Mouse (Mus musculus) CH12.LX (cell line): ENCODE data around the gene Plekhb1. TPM values are rescaled to one million over a fixed set of nuclear protein-coding genes. Genes with fewer than 3 reads are reported as not detected.

ENCODE experiments used
- DNase-seq: peaks from one replicate; pipeline ENCODE4 v3.0.0-alpha.2; 2013; ENCODE audit errors: extremely low read depth
- H3K27ac ChIP-seq: 2 replicates; pipeline ENCODE4 v1.5.1; 2012; ENCODE audit warnings: low read depth, mild to moderate bottlenecking, control low read depth, moderate library complexity; ENCODE audit not compliant: insufficient read depth
- H3K27me3 ChIP-seq: replicated peaks from 2 replicates; pipeline ENCODE3; 2012; ENCODE audit warnings: inconsistent platforms
- H3K36me3 ChIP-seq, 2 experiments: replicated peaks in 1 of 2; 2 replicates each; pipeline versions ENCODE3 to v1.6.1; 2012; ENCODE audit warnings: inconsistent platforms in 1 of 2, low read length in 1 of 2, mild to moderate bottlenecking in 1 of 2, mixed read lengths in 1 of 2, moderate library complexity in 1 of 2; ENCODE audit not compliant: control insufficient read depth in 1 of 2, insufficient read depth in 1 of 2
- H3K4me1 ChIP-seq, 2 experiments: 2 replicates each; pipeline ENCODE4 v1.6.1; 2012; ENCODE audit warnings: inconsistent platforms in 1 of 2, moderate library complexity in 1 of 2; ENCODE audit not compliant: insufficient read depth in 2 of 2, control insufficient read depth in 1 of 2
- H3K4me2 ChIP-seq: 2 replicates; pipeline ENCODE4 v1.6.1; 2012; ENCODE audit warnings: low read depth, mild to moderate bottlenecking, control low read depth; ENCODE audit not compliant: poor library complexity, insufficient read depth, severe bottlenecking
- H3K4me3 ChIP-seq, 3 experiments: fragments of 150-350 bp in 1 of 3; sonication (generic) in 1 of 3; replicated peaks in 1 of 3; 2 replicates each; pipeline versions ENCODE3 to v1.5.1; 2011 to 2012; ENCODE audit warnings: low read depth in 2 of 3, low read length in 2 of 3, mild to moderate bottlenecking in 2 of 3, moderate library complexity in 2 of 3, control low read depth in 1 of 3, improper control_type of control experiment in 1 of 3, inconsistent platforms in 1 of 3, mixed read lengths in 1 of 3; ENCODE audit not compliant: poor library complexity in 1 of 3
- H3K79me2 ChIP-seq: replicated peaks from 2 replicates; pipeline ENCODE4 v1.6.1; 2012; ENCODE audit warnings: mild to moderate bottlenecking, moderate library complexity; ENCODE audit not compliant: control insufficient read depth, poor library complexity, insufficient read depth, severe bottlenecking; ENCODE audit errors: extremely low read depth
- H3K9ac ChIP-seq: 2 replicates; pipeline ENCODE4 v1.6.1; 2012; ENCODE audit warnings: low read depth, mild to moderate bottlenecking, control low read depth, moderate library complexity; ENCODE audit not compliant: insufficient read depth
- H3K9me3 ChIP-seq: replicated peaks from 2 replicates; pipeline ENCODE3; 2012; ENCODE audit warnings: low read length, inconsistent platforms, mixed read lengths
- CHD1 ChIP-seq: IDR thresholded peaks from 2 replicates; pipeline ENCODE4 v1.6.1; 2012; ENCODE audit warnings: low read depth, low read length, improper control_type of control experiment, inconsistent platforms
- CTCF ChIP-seq, 2 experiments: IDR thresholded peaks in 1 of 2; conservative IDR thresholded peaks in 1 of 2; 2 replicates each; pipeline ENCODE4 v1.5.1; 2011 to 2012; ENCODE audit warnings: low read depth in 2 of 2, low read length in 2 of 2, improper control_type of control experiment in 1 of 2, inconsistent platforms in 1 of 2, mild to moderate bottlenecking in 1 of 2, moderate library complexity in 1 of 2
- E2F4 ChIP-seq: IDR thresholded peaks from 2 replicates; pipeline ENCODE4 v1.6.1; 2011; ENCODE audit warnings: low read depth, low read length, improper control_type of control experiment; ENCODE audit not compliant: insufficient replicate concordance
- ETS1 ChIP-seq: conservative IDR thresholded peaks from 2 replicates; pipeline ENCODE4 v1.6.1; 2012; ENCODE audit warnings: low read depth, mild to moderate bottlenecking, inconsistent platforms, low read length, improper control_type of control experiment, moderate library complexity
- GABPA ChIP-seq: IDR thresholded peaks from 2 replicates; pipeline ENCODE4 v1.6.1; 2012; ENCODE audit warnings: low read depth, low read length, improper control_type of control experiment, inconsistent platforms; ENCODE audit not compliant: insufficient replicate concordance
- IRF4 ChIP-seq: IDR thresholded peaks from 2 replicates; pipeline ENCODE4 v1.6.1; 2014; ENCODE audit warnings: low read depth, mild to moderate bottlenecking, inconsistent platforms, low read length, improper control_type of control experiment
- KAT2A ChIP-seq: IDR thresholded peaks from 2 replicates; pipeline ENCODE4 v1.6.1; 2012; ENCODE audit warnings: low read length, improper control_type of control experiment, inconsistent platforms; ENCODE audit not compliant: insufficient replicate concordance
- MAFK ChIP-seq: IDR thresholded peaks from 2 replicates; pipeline ENCODE4 v1.6.1; 2011; ENCODE audit warnings: low read length, improper control_type of control experiment; ENCODE audit not compliant: insufficient replicate concordance
- NELFE ChIP-seq: IDR thresholded peaks from 2 replicates; pipeline ENCODE4 v1.6.1; 2011; ENCODE audit warnings: low read depth, low read length, improper control_type of control experiment
- NRF1 ChIP-seq: IDR thresholded peaks from 2 replicates; pipeline ENCODE4 v1.6.1; 2014; ENCODE audit warnings: low read depth, mild to moderate bottlenecking, inconsistent platforms, low read length, improper control_type of control experiment, moderate library complexity
- POLR2AphosphoS2 ChIP-seq: IDR thresholded peaks from 2 replicates; pipeline ENCODE4 v1.6.1; 2011; ENCODE audit warnings: low read depth, low read length, improper control_type of control experiment
- RAD21 ChIP-seq: IDR thresholded peaks from 2 replicates; pipeline ENCODE4 v1.6.1; 2011; ENCODE audit warnings: low read depth, mild to moderate bottlenecking, low read length, improper control_type of control experiment, moderate library complexity
- RCOR1 ChIP-seq: conservative IDR thresholded peaks from 2 replicates; pipeline ENCODE4 v1.6.1; 2012; ENCODE audit warnings: low read depth, mild to moderate bottlenecking, inconsistent platforms, low read length, improper control_type of control experiment
- SIN3A ChIP-seq: IDR thresholded peaks from 2 replicates; pipeline ENCODE4 v1.6.1; 2012; ENCODE audit warnings: low read length, improper control_type of control experiment, inconsistent platforms
- SMC3 ChIP-seq: IDR thresholded peaks from 2 replicates; pipeline ENCODE4 v1.6.1; 2011; ENCODE audit warnings: low read depth, low read length, improper control_type of control experiment
- USF2 ChIP-seq: conservative IDR thresholded peaks from 2 replicates; pipeline ENCODE4 v1.6.1; 2011; ENCODE audit warnings: low read depth, low read length, improper control_type of control experiment
- ZC3H11A ChIP-seq: IDR thresholded peaks from 2 replicates; pipeline ENCODE4 v1.6.1; 2012; ENCODE audit warnings: low read depth, mild to moderate bottlenecking, inconsistent platforms, low read length, improper control_type of control experiment
- ZKSCAN1 ChIP-seq: IDR thresholded peaks from 2 replicates; pipeline ENCODE4 v1.6.1; 2012; ENCODE audit warnings: low read depth, inconsistent platforms, low read length, improper control_type of control experiment, borderline replicate concordance
- ZMIZ1 ChIP-seq: IDR thresholded peaks from 2 replicates; pipeline ENCODE4 v1.6.1; 2012; ENCODE audit warnings: low read depth, mild to moderate bottlenecking, inconsistent platforms, low read length, improper control_type of control experiment
- dilution Hi-C: fragments of 300-500 bp; cut with MboI; formaldehyde crosslinking; loops from 2 replicates; pipeline ENCODE4 v1.14.3; 2020; ENCODE audit warnings: low sequenced_read_pairs; ENCODE audit not compliant: extremely low pct_unique_long_range_greater_than_20kb, extremely low pct_ligation_motif_present
- in situ Hi-C: fragments of 300-500 bp; cut with MboI; formaldehyde crosslinking; loops from 3 replicates; pipeline ENCODE4 v1.14.3; 2019; ENCODE audit warnings: low sequenced_read_pairs, low pct_ligation_motif_present, low pct_unique_long_range_greater_than_20kb, mixed read lengths
- polyA plus RNA-seq: library from polyadenylated mRNA; unstranded; fragments of >175 nt; gene quantifications from 2 replicates; pipeline ENCODE4 v1.2.1, GENCODE M21; 2012; ENCODE audit warnings: low read depth; ENCODE audit not compliant: insufficient read length
- total RNA-seq, 2 experiments: library from RNA; depleted of rRNA; stranded (reverse); fragments of 300-350 nt in 1 of 2; fragments of >200 nt in 1 of 2; gene quantifications; 2 replicates each; pipeline ENCODE4 v1.2.3; 2012 to 2014

Gene Plekhb1
- total and polyA plus RNA-seq, 3 experiments: 0.04 TPM; not detected in 2

- H3K4me2 ChIP-seq: no peak overlapping the region
- DNase-seq: no peak
- no peaks in the 10 kb centered on the region for H3K36me3 ChIP-seq
- H3K27ac ChIP-seq: no peak overlapping the region
- dilution Hi-C loops (no loop called here), in situ Hi-C loops (loop anchor here (5.0 to 10.0 kb wide), 2 partner anchors 86 to 199 kb away; no protein-coding TSS in a partner anchor)
- H3K4me3 ChIP-seq: no peak overlapping the region
- H3K27me3 ChIP-seq: no peaks in the 10 kb centered on the region
- no peak overlapping the region for H3K9ac ChIP-seq
- H3K4me1 ChIP-seq: peaks cover 4 to 5% of the 10 kb centered on the region in 2 experiments; a peak in 3 of 4 replicates
- no peaks in the 10 kb centered on the region for H3K9me3 ChIP-seq
- no peaks in the 10 kb centered on the region for H3K79me2 ChIP-seq
- TF ChIP-seq MAFK: no peak
- TF ChIP-seq CHD1: no peak
- TF ChIP-seq SIN3A: no peak
- no peak for TF ChIP-seq POLR2AphosphoS2
- no peak for TF ChIP-seq ETS1
- no peak for TF ChIP-seq GABPA
- TF ChIP-seq RAD21: no peak
- no peak for TF ChIP-seq NELFE
- no peak for TF ChIP-seq KAT2A
- no peak for TF ChIP-seq E2F4
- TF ChIP-seq RCOR1: no peak
- TF ChIP-seq, all 38 proteins: peak for 0
Measured at GRCm38 (mm10) chr7:100688471-100688870, 26.3 kb upstream of the Plekhb1 start.

GRCm38 (mm10) chr7:100685061-100686030 is 23.1 kb upstream of the Plekhb1 start:
- in situ Hi-C loops: loop anchor here (5.0 to 10.0 kb wide), 2 partner anchors 89 to 202 kb away; no protein-coding TSS in a partner anchor
- dilution Hi-C loops: no loop called here
- Histone ChIP-seq H3K4me2 (no peak overlapping the region), H3K27ac (no peak overlapping the region), H3K4me1 (no peaks in the 10 kb centered on the region; a peak in 1 of 4 replicates), H3K36me3 (no peaks in the 10 kb centered on the region), H3K9me3 (no peaks in the 10 kb centered on the region), H3K4me3 (no peak overlapping the region), H3K9ac (no peak overlapping the region)
- TF ChIP-seq ZKSCAN1: no peak
- TF ChIP-seq ZC3H11A: peak; percentile 69
- TF ChIP-seq ZMIZ1: no peak
- no peak for TF ChIP-seq ETS1
- peak; percentile 56 to 94 for TF ChIP-seq CTCF (conservative IDR thresholded peaks at IDR 0.05 in 1 of 2, IDR thresholded peaks at IDR 0.05 in 1 of 2; ENCODE audit: low read depth in 2 of 2, low read length in 2 of 2)
- TF ChIP-seq RAD21: peak; percentile 88
- TF ChIP-seq SMC3: peak; percentile 96
- TF ChIP-seq NELFE: no peak; the same call in 1 of the 2 replicates
- no peak for TF ChIP-seq NRF1
- 0 out of 2 replicates have a peak, but pooled peaks have one; percentile 10 for TF ChIP-seq IRF4
- no peak for TF ChIP-seq MAFK
- no peak for TF ChIP-seq USF2
- TF ChIP-seq, all 38 proteins: peak for 5
- DNase-seq: peak; percentile 79
- Histone ChIP-seq H3K79me2 (no peaks in the 10 kb centered on the region), H3K27me3 (no peaks in the 10 kb centered on the region)
